Mouse (Mus musculus) C2C12 (cell line): ENCODE data around the gene Chga. TPM values are rescaled to one million over a fixed set of nuclear protein-coding genes. Genes with fewer than 3 reads are reported as not detected.

Source experiments
- H3K27me3 ChIP-seq: one replicate; pipeline ENCODE4 v1.6.1; 2011; ENCODE audit not compliant: control insufficient read depth, insufficient read depth, insufficient read length
- H3K36me3 ChIP-seq: one replicate; pipeline ENCODE4 v1.6.1; 2011; ENCODE audit not compliant: control insufficient read depth, insufficient read depth
- H3K4me3 ChIP-seq: one replicate; pipeline ENCODE4 v1.5.1; 2011; ENCODE audit warnings: mild to moderate bottlenecking, control low read depth; ENCODE audit not compliant: poor library complexity, insufficient read depth, severe bottlenecking
- H3K79me2 ChIP-seq: one replicate; pipeline ENCODE4 v1.6.1; 2011; ENCODE audit not compliant: control insufficient read depth, insufficient read depth
- H3K79me3 ChIP-seq: one replicate; pipeline ENCODE4 v1.6.1; 2011; ENCODE audit warnings: low read depth, control low read depth
- H3ac ChIP-seq: one replicate; pipeline ENCODE3; 2011; ENCODE audit warnings: low read depth; ENCODE audit not compliant: control insufficient read depth, insufficient read length
- CEBPB ChIP-seq: IDR thresholded peaks from one replicate; pipeline ENCODE4 v1.6.1; 2011; ENCODE audit warnings: low read depth, mild to moderate bottlenecking, control low read depth, moderate library complexity
- CTCF ChIP-seq: IDR thresholded peaks from one replicate; pipeline ENCODE4 v1.5.1; 2011; ENCODE audit not compliant: control insufficient read depth, insufficient read depth, insufficient read length
- FOSL1 ChIP-seq: IDR thresholded peaks from one replicate; pipeline ENCODE4 v1.8.0; 2011; ENCODE audit warnings: mild to moderate bottlenecking, low read length; ENCODE audit not compliant: poor library complexity, insufficient read depth, severe bottlenecking
- MAX ChIP-seq: IDR thresholded peaks from one replicate; pipeline ENCODE4 v1.6.1; 2011; ENCODE audit warnings: mild to moderate bottlenecking, control low read depth
- MYOD1 ChIP-seq: IDR thresholded peaks from one replicate; pipeline ENCODE4 v1.6.1; 2011; ENCODE audit warnings: low read depth; ENCODE audit not compliant: control insufficient read depth, insufficient read length
- MYOG ChIP-seq: IDR thresholded peaks from one replicate; pipeline ENCODE4 v1.6.1; 2011; ENCODE audit not compliant: control insufficient read depth, insufficient read length; ENCODE audit errors: extremely low read depth
- USF1 ChIP-seq: IDR thresholded peaks from one replicate; pipeline ENCODE4 v1.6.1; 2011; ENCODE audit warnings: low read depth, mild to moderate bottlenecking, control low read depth, moderate library complexity
- polyA plus RNA-seq: library from polyadenylated mRNA; unstranded; fragments of >200 nt; fragmentation: generic; extraction: Trizol; gene quantifications from one replicate; pipeline ENCODE4 v1.2.1, GENCODE M21; 2012; ENCODE audit warnings: missing spikeins

Gene Chga
- polyA plus RNA-seq, 1 experiment, result 0.01 TPM

DNA sequence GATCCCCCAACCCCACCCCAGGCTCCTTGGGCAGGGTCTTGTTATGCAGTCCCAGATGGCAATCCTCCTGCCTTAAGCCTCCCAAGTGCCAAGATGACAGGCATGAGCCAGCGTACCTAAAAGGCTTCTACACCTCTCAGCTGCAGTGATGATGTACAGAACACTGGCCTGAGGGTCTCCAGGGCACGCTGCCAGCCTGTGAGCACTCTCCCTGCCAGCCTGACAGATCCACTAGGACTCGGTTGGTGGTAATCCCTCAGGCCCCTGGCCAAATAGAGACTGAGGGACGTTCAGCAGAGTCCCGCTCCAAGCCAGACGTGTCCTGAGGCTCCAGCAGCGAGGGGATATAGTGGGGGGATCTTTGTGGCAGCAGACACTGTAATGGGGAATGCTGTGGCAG lies 18.3 kb downstream of the Chga start:
- Histone ChIP-seq H3ac (no peak overlapping the region), H3K27me3 (no peaks in the 10 kb centered on the region), H3K79me2 (no peaks in the 10 kb centered on the region), H3K79me3 (no peaks in the 10 kb centered on the region), H3K36me3 (no peaks in the 10 kb centered on the region), H3K4me3 (no peak overlapping the region)
- TF ChIP-seq FOSL1, result no peak
- no peak for TF ChIP-seq CTCF
- no peak for TF ChIP-seq USF1
- no peak for TF ChIP-seq MAX
- TF ChIP-seq MYOD1, result no peak
- TF ChIP-seq CEBPB, result no peak
- TF ChIP-seq MYOG, result no peak

- no peaks in the 10 kb centered on the region for H3K79me2 ChIP-seq
- H3K36me3 ChIP-seq, result no peaks in the 10 kb centered on the region
- no peaks in the 10 kb centered on the region for H3K79me3 ChIP-seq
- TF ChIP-seq MYOD1 (no peak), FOSL1 (no peak), CEBPB (no peak), USF1 (no peak), MAX (no peak), CTCF (no peak), MYOG (no peak)
- H3ac ChIP-seq, result no peak overlapping the region
- no peak overlapping the region for H3K4me3 ChIP-seq
- H3K27me3 ChIP-seq, result no peaks in the 10 kb centered on the region
These were observed 21.0 kb downstream of the Chga start for GRCm38 (mm10) chr12:102575541-102576329.

- TF ChIP-seq MYOD1 (no peak), FOSL1 (no peak), CEBPB (no peak), MAX (no peak), USF1 (no peak), MYOG (no peak), CTCF (no peak)
- Histone ChIP-seq H3K36me3 (no peaks in the 10 kb centered on the region), H3K79me3 (no peaks in the 10 kb centered on the region), H3K79me2 (no peaks in the 10 kb centered on the region), H3K27me3 (no peaks in the 10 kb centered on the region), H3K4me3 (no peak overlapping the region), H3ac (no peak overlapping the region)
These were observed 22.1 kb downstream of the Chga start for GRCm38 (mm10) chr12:102576659-102577398.

DNA sequence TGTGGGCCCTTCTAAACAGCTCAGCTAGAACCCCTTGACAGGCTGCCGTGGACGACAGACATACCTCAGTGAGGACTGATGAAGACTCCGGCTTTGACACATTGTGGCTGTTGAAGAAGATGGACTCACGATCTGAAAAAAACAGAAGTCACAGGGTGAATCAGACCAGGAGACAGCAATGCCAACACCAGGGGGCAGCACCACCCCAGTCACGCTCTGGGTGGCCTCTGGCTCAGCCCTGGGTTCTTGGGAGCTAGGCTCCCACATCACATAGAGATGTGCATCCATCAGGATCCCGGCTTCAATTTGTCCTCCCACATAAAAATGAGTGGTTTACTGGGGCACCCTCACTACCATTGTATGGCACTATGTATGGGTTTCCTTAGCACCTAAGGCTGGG lies 24.3 kb downstream of the Chga start:
- H3K79me2 ChIP-seq, result no peaks in the 10 kb centered on the region
- no peaks in the 10 kb centered on the region for H3K36me3 ChIP-seq
- no peaks in the 10 kb centered on the region for H3K27me3 ChIP-seq
- no peak overlapping the region for H3K4me3 ChIP-seq
- H3K79me3 ChIP-seq, result no peaks in the 10 kb centered on the region
- no peak overlapping the region for H3ac ChIP-seq
- TF ChIP-seq CTCF, result peak; percentile 72
- no peak for TF ChIP-seq MAX

DNA sequence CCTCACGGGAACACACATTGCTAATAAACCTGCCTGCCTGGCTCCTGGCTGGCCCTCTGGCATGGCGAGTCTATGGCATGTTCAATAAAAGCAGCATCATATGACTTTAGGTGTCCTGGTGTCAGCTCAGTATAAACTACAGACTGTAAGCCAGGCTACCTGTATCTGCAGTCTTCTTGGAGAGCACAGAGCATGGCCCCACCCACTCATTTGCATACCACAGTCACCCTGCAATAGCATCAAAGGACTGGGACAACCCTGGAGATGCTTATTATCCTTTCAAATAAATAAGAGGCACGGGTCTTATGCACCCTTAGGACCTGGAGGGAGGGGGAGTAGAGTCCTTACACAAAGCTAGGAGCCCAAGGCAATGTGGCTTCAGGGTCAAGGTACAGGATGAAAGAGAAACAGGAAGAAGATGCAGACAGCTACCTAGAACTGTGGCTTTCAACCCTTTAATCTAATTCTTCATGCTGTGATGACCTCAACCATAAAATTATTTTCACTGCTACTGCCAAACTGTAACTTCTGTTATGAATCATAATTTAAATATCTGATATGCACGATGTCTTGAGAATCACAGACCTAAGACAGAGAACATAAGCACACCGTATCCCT lies 26.9 kb downstream of the Chga start:
- Histone ChIP-seq H3K27me3 (no peaks in the 10 kb centered on the region), H3K79me2 (no peaks in the 10 kb centered on the region), H3K4me3 (no peak overlapping the region), H3K79me3 (no peaks in the 10 kb centered on the region), H3ac (no peak overlapping the region), H3K36me3 (no peaks in the 10 kb centered on the region)
- TF ChIP-seq CEBPB (no peak), MYOD1 (no peak), USF1 (no peak), MYOG (no peak), FOSL1 (no peak), CTCF (no peak), MAX (no peak)
